Mouse (Mus musculus): ENCODE data around the gene Erf.

The Erf gene

GRCm38 (mm10) chr7:25206094-25206830, 44.3 kb downstream of the Erf start:
- no peak for DNase-seq (ENCODE audit: low spot score)

DNA sequence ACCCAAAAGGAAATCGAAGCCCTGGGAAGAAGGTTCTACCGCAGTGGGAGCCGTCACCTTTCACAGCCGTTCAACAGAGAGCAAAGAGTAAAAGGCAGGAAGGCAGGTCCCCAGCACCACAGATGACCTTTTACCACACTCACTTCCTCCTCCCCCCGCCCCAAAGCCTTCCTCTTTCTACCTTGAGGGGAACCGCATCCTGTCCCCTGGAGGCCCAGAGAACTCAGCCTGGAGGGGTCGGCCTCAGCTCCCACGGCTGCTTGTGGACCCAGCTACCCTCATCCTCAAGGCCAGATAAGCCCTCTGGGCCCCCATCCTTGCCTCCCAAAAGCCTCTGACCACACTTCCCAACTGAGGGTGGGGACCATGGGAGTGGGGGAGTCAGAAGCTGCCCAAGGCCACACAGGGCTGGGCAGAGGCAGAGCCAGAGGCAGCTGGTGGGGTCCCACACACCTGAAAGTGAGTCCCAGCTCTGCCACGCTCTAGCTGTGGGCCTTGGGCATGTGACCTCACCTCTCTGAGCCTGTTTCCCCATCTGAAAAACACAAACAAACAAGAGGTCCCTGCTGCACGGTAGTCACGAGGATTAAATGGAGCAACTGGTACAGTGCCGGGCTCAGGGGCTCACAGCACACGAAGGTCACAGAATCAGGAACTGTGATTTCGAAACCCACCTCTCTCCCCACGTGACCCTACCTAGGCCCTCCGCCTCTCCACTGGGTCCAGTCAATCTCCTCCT, 45.0 kb downstream of the Erf start:
- no peak for DNase-seq (ENCODE audit: low spot score)

DNA sequence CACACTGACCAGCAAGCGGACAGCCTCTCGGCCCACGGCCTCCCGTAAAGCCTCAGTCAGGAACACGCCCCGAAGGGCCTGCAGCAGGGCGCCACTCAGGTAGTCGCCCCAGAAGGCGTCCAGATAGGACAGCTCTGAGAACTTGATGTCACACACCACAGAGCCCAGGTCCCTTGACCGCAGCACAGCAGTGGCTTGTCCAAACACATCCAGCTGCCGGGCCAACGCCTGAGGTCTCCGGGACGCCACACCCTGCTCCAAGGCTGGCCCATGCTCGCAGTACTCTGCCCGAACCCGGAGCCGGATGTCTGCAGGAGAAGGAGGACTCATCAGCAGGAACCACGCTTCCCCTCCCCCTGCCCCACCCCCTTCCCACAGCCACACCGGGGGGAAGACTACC, 46.9 kb downstream of the Erf start:
- DNase-seq (ENCODE audit: low spot score): no peak

DNA sequence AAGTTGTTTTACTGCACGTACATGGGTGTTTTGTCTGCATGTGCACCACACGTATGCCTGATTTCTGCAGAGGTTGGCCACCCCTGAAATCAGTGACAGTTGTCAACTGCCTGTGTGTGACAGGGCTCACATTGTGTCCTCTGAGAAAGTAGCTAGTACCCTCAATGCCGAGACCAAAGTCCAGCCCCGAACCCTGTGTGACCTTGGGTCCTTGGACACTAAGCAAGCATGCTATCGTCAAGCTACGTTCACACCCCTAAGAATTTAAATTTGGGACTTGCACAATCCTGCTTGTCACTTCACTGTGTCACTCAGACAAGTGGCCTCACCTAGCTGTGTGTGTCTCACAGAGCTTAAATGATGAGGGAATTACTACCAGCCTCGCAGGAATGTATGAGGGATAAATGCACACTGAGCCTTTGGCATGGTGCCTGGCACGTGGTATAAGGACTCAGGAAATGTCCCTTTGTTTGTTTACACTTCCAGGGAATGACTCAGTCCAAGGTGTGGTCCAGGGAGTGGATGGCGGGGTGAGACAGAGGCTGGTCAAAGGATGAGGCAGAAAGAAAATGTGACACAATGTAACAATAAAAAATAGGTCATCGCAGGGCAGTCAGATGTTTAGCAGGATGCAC, 53.1 kb downstream of the Erf start:
- no peak for DNase-seq (ENCODE audit: low spot score)

DNA sequence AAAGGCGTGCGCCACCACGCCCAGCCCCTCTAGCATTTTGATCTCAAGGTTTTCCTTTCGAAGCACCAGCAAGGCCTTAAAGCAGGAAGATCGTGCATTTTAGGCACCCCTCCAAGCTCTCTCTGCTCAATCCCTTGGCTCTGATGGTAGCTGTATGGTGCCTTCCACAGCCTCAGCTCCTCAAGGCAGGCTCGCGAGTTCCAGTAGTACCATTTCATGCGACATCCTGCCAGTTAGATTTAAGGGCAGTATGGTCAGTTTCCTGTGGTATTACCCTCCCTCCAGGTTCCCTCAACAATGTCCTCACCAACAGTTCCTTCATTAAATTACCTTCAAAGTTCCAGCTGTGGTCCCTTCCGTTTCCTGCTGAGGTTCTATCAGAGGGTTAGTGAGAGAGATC, 54.5 kb downstream of the Erf start:
- DNase-seq (ENCODE audit: low spot score): no peak

DNA sequence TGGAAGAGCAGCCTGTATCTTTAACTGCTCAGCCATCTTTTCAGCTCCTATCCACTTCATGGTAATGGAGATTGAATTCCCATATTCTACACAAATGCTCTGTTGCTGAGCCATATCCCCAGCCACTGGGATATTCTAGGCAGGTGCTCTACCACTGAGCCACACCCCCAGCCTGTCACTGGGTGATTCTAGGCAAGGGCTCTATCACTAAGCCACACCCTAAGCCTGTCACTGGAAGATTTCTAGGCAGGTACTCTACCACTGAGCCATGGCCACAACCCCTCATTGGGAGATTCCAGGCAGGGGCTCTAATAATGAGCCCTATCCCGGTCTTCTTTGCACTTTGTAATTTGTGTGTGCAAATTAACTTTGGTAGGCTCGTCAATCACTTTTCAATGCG, 55.4 kb downstream of the Erf start:
- no peak for DNase-seq (ENCODE audit: low spot score)

Data from embryo, embryonic 10.5 days (tissue).